Mouse (Mus musculus) hindbrain, embryonic 13.5 days (tissue): Measurements from ENCODE around the gene Dennd4a. TPM values are rescaled to one million over a fixed set of nuclear protein-coding genes. Genes with fewer than 3 reads are reported as not detected.

Experiments used
- ATAC-seq: fragments of 200-750 bp; cut with Nextera tagmentation; 2 replicates; pipeline ENCODE4 v1.8.0; 2017; ENCODE audit warnings: moderate TSS enrichment; ENCODE audit not compliant: low FRiP score
- H3K27ac ChIP-seq: fragments of 300-500 bp; sonication (generic); 2 replicates; pipeline ENCODE4 v1.5.1; 2015; ENCODE audit warnings: inconsistent platforms, mild to moderate bottlenecking, moderate library complexity
- H3K27me3 ChIP-seq: fragments of 300-500 bp; sonication (generic); 2 replicates; pipeline ENCODE4 v1.6.1; 2015; ENCODE audit warnings: mild to moderate bottlenecking, inconsistent platforms
- H3K36me3 ChIP-seq: fragments of 300-500 bp; sonication (generic); 2 replicates; pipeline ENCODE4 v1.6.1; 2015; ENCODE audit warnings: mild to moderate bottlenecking, inconsistent platforms
- H3K4me1 ChIP-seq: fragments of 300-500 bp; sonication (generic); replicated peaks from 2 replicates; pipeline ENCODE4 v1.6.1; 2015; ENCODE audit warnings: inconsistent platforms
- H3K4me2 ChIP-seq: fragments of 300-500 bp; sonication (generic); 2 replicates; pipeline ENCODE4 v1.6.1; 2015; ENCODE audit warnings: inconsistent platforms, mild to moderate bottlenecking, moderate library complexity
- H3K4me3 ChIP-seq: fragments of 300-500 bp; sonication (generic); 2 replicates; pipeline ENCODE4 v1.5.1; 2015; ENCODE audit warnings: mild to moderate bottlenecking, inconsistent platforms
- H3K9ac ChIP-seq: fragments of 300-500 bp; sonication (generic); 2 replicates; pipeline ENCODE4 v1.6.1; 2015; ENCODE audit warnings: mild to moderate bottlenecking, inconsistent platforms
- H3K9me3 ChIP-seq: fragments of 300-500 bp; sonication (generic); 2 replicates; pipeline ENCODE4 v1.6.1; 2016; ENCODE audit warnings: inconsistent platforms
- WGBS: fragments of 180-500 bp; shearing (Covaris S2); methylation state at CpG from one replicate; pipeline ENCODE4 v1.1.7; 2015; 5-methylcytosine and 5-hydroxymethylcytosine counted together
- polyA plus RNA-seq: library from polyadenylated mRNA; unstranded; fragments of >200 nt; fragmentation: Nextera tagmentation; extraction: Ambion mirVana; gene quantifications from 2 replicates; pipeline ENCODE4 v1.2.1, GENCODE M21; 2015

The Dennd4a gene
- polyA plus RNA-seq, 1 experiment from 2014 or later = 9.4 TPM

- 91% methylated on average over 4 of the region's 4 CpGs for WGBS
- Histone ChIP-seq H3K9me3 (no peaks in the 10 kb centered on the region), H3K4me3 (no peak overlapping the region), H3K27ac (no peak overlapping the region), H3K4me1 (peaks cover 17% of the 10 kb centered on the region), H3K36me3 (no peaks in the 10 kb centered on the region), H3K9ac (no peak overlapping the region), H3K4me2 (no peak overlapping the region), H3K27me3 (no peaks in the 10 kb centered on the region)
- ATAC-seq = no peak
These were observed 33.6 kb upstream of the Dennd4a start for GRCm38 (mm10) chr9:64777441-64777987.

- Histone ChIP-seq H3K9ac (no peak overlapping the region), H3K36me3 (no peaks in the 10 kb centered on the region), H3K27me3 (no peaks in the 10 kb centered on the region), H3K4me2 (no peak overlapping the region), H3K27ac (no peak overlapping the region), H3K4me3 (no peak overlapping the region), H3K4me1 (peaks cover 17% of the 10 kb centered on the region), H3K9me3 (no peaks in the 10 kb centered on the region)
- no peak for ATAC-seq
- WGBS = 83% methylated on average over 1 of the region's 1 CpGs
These were observed 33.0 kb upstream of the Dennd4a start for GRCm38 (mm10) chr9:64778151-64778550.

DNA sequence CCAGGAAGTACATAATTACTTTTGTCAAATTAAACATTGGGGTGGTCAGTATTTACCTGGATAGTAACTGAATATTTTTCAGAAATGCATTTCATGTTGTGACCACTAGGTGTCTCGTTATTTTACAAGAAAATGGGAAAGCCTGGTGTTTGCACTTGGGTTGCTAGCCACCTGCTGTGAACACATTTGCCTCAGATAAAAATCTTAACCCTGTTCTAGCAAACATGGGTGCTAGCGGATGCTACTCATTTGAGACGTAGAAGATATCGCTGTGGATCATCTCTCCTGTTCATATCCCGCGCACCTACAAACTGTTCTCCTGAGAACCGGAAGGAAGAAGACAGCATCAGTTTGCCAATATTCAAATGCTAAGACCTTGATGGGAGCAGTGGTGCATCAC is 31.5 kb upstream of the Dennd4a start:
- ATAC-seq = no peak
- H3K27me3 ChIP-seq = no peaks in the 10 kb centered on the region
- H3K4me2 ChIP-seq = no peak overlapping the region
- H3K27ac ChIP-seq = no peak overlapping the region
- H3K4me3 ChIP-seq = no peak overlapping the region
- H3K9me3 ChIP-seq = no peaks in the 10 kb centered on the region
- no peaks in the 10 kb centered on the region for H3K36me3 ChIP-seq
- peaks cover 9% of the 10 kb centered on the region for H3K4me1 ChIP-seq
- no peak overlapping the region for H3K9ac ChIP-seq
- 49% methylated on average over 7 of the region's 7 CpGs for WGBS

GRCm38 (mm10) chr9:64783511-64783910 is 27.6 kb upstream of the Dennd4a start:
- no peaks in the 10 kb centered on the region for H3K4me1 ChIP-seq
- 58% methylated on average over 7 of the region's 7 CpGs for WGBS

DNA sequence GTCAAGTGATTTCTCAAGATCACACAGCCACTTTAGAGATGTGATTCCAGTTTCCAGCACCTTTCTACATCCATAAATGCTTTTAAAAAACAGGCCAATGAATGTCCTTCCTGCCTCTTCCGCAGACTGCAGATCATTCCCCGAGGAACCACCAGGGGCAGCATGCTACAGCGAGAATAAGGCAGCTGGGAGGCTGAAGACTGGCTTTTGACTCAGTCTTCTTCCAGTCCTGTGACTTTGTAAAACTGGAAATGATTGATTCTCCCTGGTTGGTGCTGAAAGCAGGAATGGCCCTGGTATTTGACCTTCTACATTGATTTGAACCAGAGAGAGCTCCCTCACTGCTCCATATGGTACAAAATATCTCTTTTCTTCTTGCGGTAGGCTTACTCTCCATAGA is 26.3 kb upstream of the Dennd4a start:
- 34% methylated on average over 4 of the region's 4 CpGs for WGBS
- H3K27me3 ChIP-seq = no peaks in the 10 kb centered on the region
- H3K4me1 ChIP-seq = no peaks in the 10 kb centered on the region
- ATAC-seq = no peak
- H3K4me2 ChIP-seq = no peak overlapping the region
- H3K27ac ChIP-seq = no peak overlapping the region
- no peak overlapping the region for H3K9ac ChIP-seq
- H3K9me3 ChIP-seq = no peaks in the 10 kb centered on the region
- H3K36me3 ChIP-seq = no peaks in the 10 kb centered on the region
- H3K4me3 ChIP-seq = no peak overlapping the region

More at GRCm38 (mm10) chr9:64783511-64783910, 27.6 kb upstream of the Dennd4a start:
- ATAC-seq = no peak
- Histone ChIP-seq H3K36me3 (no peaks in the 10 kb centered on the region), H3K9ac (no peak overlapping the region), H3K4me3 (no peak overlapping the region), H3K27ac (no peak overlapping the region), H3K9me3 (no peaks in the 10 kb centered on the region), H3K4me2 (no peak overlapping the region), H3K27me3 (no peaks in the 10 kb centered on the region)

DNA sequence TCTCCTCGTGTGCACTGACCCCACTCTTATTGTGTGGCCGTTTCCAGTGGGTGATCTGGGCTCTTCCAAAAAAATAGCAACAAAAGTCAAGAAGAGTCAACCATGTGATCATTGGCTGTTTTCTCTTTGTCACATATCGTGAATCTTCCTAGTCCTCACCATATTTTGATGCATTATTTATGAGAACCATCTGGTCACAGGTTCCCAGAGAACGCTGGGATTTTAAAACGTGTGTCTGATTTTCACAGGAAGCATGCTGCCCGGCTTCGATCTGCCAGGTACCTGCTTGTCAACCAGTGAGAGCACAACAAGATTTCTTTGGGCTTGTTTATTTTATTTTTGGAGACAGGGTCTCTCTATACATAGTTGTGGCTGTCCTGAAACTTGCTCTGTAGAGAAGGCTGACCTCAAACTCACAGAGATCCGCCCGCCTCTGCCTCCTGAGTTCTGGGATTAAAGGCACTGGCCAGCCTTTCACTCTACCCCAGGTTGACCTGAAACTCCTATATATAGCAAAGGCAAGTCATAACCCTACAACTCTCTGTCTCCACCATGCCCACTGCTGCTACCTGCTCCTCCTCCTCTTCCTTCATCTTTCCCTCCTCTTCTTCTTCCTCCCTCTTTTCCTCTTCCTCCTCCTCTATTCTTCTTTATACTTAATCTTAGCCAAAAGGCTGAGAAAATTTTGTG is 24.8 kb upstream of the Dennd4a start:
- Histone ChIP-seq H3K4me3 (no peak overlapping the region), H3K9me3 (no peaks in the 10 kb centered on the region), H3K4me2 (no peak overlapping the region), H3K36me3 (no peaks in the 10 kb centered on the region), H3K27me3 (no peaks in the 10 kb centered on the region), H3K27ac (no peak overlapping the region), H3K9ac (no peak overlapping the region), H3K4me1 (no peaks in the 10 kb centered on the region)
- WGBS = 76% methylated on average over 9 of the region's 9 CpGs
- ATAC-seq = no peak

DNA sequence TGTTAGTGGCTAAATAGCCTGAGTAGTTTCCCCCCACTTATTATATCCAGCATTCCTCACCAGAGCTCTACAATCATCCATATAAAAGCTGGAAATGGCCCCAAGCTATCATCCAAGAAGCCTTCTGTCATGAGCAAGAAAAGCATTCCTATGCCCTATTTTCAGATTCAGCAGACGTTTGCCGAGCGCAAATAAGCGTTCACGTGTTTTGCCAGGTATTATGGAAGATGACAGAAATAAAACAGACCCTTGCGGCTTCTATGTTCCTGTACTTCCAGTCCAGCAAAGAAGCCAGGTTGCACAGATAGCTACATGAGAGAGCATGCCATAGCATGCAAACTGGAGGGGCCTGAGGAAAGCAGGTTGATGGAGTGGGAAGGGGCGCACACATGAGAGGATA is 23.1 kb upstream of the Dennd4a start:
- Histone ChIP-seq H3K27me3 (no peaks in the 10 kb centered on the region), H3K4me3 (no peak overlapping the region), H3K27ac (no peak overlapping the region), H3K9ac (no peak overlapping the region), H3K9me3 (no peaks in the 10 kb centered on the region), H3K4me1 (no peaks in the 10 kb centered on the region), H3K36me3 (no peaks in the 10 kb centered on the region), H3K4me2 (no peak overlapping the region)
- ATAC-seq = no peak
- 93% methylated on average over 7 of the region's 7 CpGs for WGBS

DNA sequence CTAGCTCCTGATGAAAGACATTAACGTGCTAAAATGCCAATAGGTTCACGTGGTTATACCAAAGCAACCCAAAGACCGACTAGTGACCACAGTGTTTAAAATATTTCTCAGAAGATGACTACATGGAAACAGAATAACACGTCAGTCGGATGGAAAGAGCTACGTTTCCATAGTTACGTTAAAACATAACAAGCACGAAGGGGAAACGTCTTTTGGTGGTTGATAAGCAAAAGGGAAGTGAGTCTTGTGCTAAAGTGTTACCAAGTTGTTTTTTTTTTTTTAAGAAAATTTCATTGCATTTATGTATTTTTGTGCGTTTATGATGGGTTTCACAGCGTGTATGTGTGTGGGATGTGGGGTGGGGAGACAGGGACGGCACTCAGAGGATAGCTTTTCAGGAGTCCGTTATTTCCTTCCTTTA is 21.8 kb upstream of the Dennd4a start:
- no peak overlapping the region for H3K9ac ChIP-seq
- H3K27me3 ChIP-seq = no peaks in the 10 kb centered on the region
- no peak overlapping the region for H3K4me2 ChIP-seq
- H3K4me3 ChIP-seq = no peak overlapping the region
- H3K36me3 ChIP-seq = no peaks in the 10 kb centered on the region
- H3K27ac ChIP-seq = no peak overlapping the region
- no peaks in the 10 kb centered on the region for H3K9me3 ChIP-seq
- WGBS = 84% methylated on average over 13 of the region's 13 CpGs
- H3K4me1 ChIP-seq = no peaks in the 10 kb centered on the region
- ATAC-seq = no peak

- no peak overlapping the region for H3K9ac ChIP-seq
- H3K27ac ChIP-seq = no peak overlapping the region
- 88% methylated on average over 10 of the region's 10 CpGs for WGBS
- no peak overlapping the region for H3K4me3 ChIP-seq
- ATAC-seq = no peak
- H3K4me2 ChIP-seq = no peak overlapping the region
- H3K9me3 ChIP-seq = no peaks in the 10 kb centered on the region
- H3K27me3 ChIP-seq = no peaks in the 10 kb centered on the region
- no peaks in the 10 kb centered on the region for H3K36me3 ChIP-seq
- no peaks in the 10 kb centered on the region for H3K4me1 ChIP-seq
These were observed 21.2 kb upstream of the Dennd4a start for GRCm38 (mm10) chr9:64789887-64790400.

- no peaks in the 10 kb centered on the region for H3K9me3 ChIP-seq
- no peaks in the 10 kb centered on the region for H3K4me1 ChIP-seq
- H3K4me2 ChIP-seq = no peak overlapping the region
- H3K4me3 ChIP-seq = no peak overlapping the region
- no peak overlapping the region for H3K27ac ChIP-seq
- no peaks in the 10 kb centered on the region for H3K36me3 ChIP-seq
- no peaks in the 10 kb centered on the region for H3K27me3 ChIP-seq
- no peak overlapping the region for H3K9ac ChIP-seq
- no peak for ATAC-seq
- WGBS = 92% methylated on average over 7 of the region's 7 CpGs
These were observed 20.2 kb upstream of the Dennd4a start for GRCm38 (mm10) chr9:64790673-64791660.

GRCm38 (mm10) chr9:64791676-64792075 is 19.5 kb upstream of the Dennd4a start:
- 89% methylated on average over 1 of the region's 1 CpGs for WGBS
- no peak overlapping the region for H3K4me2 ChIP-seq
- no peaks in the 10 kb centered on the region for H3K9me3 ChIP-seq
- no peak overlapping the region for H3K4me3 ChIP-seq
- H3K27me3 ChIP-seq = no peaks in the 10 kb centered on the region
- H3K4me1 ChIP-seq = no peaks in the 10 kb centered on the region
- ATAC-seq = no peak
- no peak overlapping the region for H3K9ac ChIP-seq
- H3K27ac ChIP-seq = no peak overlapping the region
- no peaks in the 10 kb centered on the region for H3K36me3 ChIP-seq
